Mouse (Mus musculus): ENCODE data around the gene Nus1. TPM values are rescaled to one million over a fixed set of nuclear protein-coding genes. Genes with fewer than 3 reads are reported as not detected.

Gene Nus1
- polyA plus RNA-seq, 1 experiment from 2014 or later: 7.9 TPM

- Histone ChIP-seq H3K27ac (peak overlapping the region; percentile 97; the same call in 1 of the 2 replicates), H3K27me3 (no peaks in the 10 kb centered on the region), H3K9me3 (replicated peaks) (no peaks in the 10 kb centered on the region), H3K4me1 (replicated peaks) (peaks cover 37% of the 10 kb centered on the region), H3K36me3 (no peaks in the 10 kb centered on the region), H3K4me3 (peak overlapping the region; percentile 100), H3K4me2 (peak overlapping the region; percentile 67), H3K9ac (peak overlapping the region; percentile 93)
- WGBS: 28% methylated on average over 5 of the region's 5 CpGs
- ATAC-seq (replicated peaks; ENCODE audit: insufficient number of reproducible peaks, insufficient read depth, low FRiP score, low read depth): no peak
Observed at GRCm38 (mm10) chr10:52418931-52419330, 1.6 kb downstream of the Nus1 start.

- peak overlapping the region; percentile 100 for H3K4me3 ChIP-seq
- no peak for ATAC-seq (replicated peaks; ENCODE audit: insufficient number of reproducible peaks, insufficient read depth, low FRiP score, low read depth)
- H3K9ac ChIP-seq: no peak overlapping the region; the same call in 1 of the 2 replicates
- H3K9me3 ChIP-seq (replicated peaks): no peaks in the 10 kb centered on the region
- 70% methylated on average over 4 of the region's 4 CpGs for WGBS
- 0 out of 2 replicates have a peak overlapping the region, but pooled peaks have one; percentile 97 for H3K27ac ChIP-seq
- no peaks in the 10 kb centered on the region for H3K27me3 ChIP-seq
- H3K4me1 ChIP-seq (replicated peaks): peaks cover 37% of the 10 kb centered on the region
- H3K36me3 ChIP-seq: no peaks in the 10 kb centered on the region
- H3K4me2 ChIP-seq: peak overlapping the region; percentile 67
Observed at GRCm38 (mm10) chr10:52419402-52419801, 2.1 kb downstream of the Nus1 start.

DNA sequence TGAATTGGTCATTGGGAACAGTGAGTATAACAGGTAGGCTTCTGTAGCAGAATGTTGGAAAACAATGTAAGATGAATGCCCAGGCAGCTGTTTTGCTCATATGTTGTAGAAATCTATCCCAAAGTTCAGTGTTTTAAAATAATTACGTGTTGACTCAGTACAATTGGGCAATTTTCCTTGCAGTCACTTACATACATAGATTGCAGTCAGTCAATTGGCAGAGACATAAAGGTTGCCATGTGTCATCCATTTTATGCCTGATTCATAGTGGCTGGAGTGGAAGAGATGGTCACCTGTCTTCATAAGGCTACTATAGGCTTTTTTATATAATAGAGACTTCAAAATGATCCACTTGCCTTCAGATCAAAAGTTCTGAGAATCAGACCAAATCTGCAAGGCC lies 3.2 kb downstream of the Nus1 start:
- no peaks in the 10 kb centered on the region for H3K27me3 ChIP-seq
- no peak for ATAC-seq (replicated peaks; ENCODE audit: insufficient number of reproducible peaks, insufficient read depth, low FRiP score, low read depth)
- no peak overlapping the region for H3K4me3 ChIP-seq
- no peak overlapping the region for H3K27ac ChIP-seq
- no peak overlapping the region for H3K4me2 ChIP-seq
- no peaks in the 10 kb centered on the region for H3K9me3 ChIP-seq (replicated peaks)
- no peaks in the 10 kb centered on the region for H3K36me3 ChIP-seq
- H3K9ac ChIP-seq: no peak overlapping the region
- 93% methylated on average over 1 of the region's 1 CpGs for WGBS
- peaks cover 37% of the 10 kb centered on the region for H3K4me1 ChIP-seq (replicated peaks)

DNA sequence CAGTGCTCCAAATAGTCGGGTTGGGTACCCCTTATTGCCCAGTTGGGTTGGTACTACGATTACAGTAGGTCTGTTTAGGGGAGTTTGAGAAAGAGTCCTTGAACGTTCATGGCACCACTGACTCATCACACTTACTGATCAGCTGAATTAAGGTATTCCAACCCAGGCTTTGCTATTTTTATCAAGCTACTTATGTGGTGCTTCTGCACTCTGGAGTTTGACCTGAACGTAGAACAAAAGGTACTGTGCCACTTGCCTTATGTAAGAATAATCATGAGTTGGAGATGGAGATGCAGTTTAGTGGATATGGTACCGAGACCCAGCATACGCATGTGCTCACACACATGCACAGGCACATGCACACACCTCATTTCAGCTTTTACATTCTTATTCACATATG lies 4.4 kb downstream of the Nus1 start:
- Histone ChIP-seq H3K9me3 (replicated peaks) (no peaks in the 10 kb centered on the region), H3K36me3 (no peaks in the 10 kb centered on the region), H3K9ac (no peak overlapping the region), H3K4me3 (no peak overlapping the region), H3K27me3 (no peaks in the 10 kb centered on the region), H3K4me1 (replicated peaks) (peaks cover 37% of the 10 kb centered on the region), H3K27ac (no peak overlapping the region), H3K4me2 (no peak overlapping the region)
- ATAC-seq (replicated peaks; ENCODE audit: insufficient number of reproducible peaks, insufficient read depth, low FRiP score, low read depth): no peak
- WGBS: 66% methylated on average over 6 of the region's 6 CpGs

DNA sequence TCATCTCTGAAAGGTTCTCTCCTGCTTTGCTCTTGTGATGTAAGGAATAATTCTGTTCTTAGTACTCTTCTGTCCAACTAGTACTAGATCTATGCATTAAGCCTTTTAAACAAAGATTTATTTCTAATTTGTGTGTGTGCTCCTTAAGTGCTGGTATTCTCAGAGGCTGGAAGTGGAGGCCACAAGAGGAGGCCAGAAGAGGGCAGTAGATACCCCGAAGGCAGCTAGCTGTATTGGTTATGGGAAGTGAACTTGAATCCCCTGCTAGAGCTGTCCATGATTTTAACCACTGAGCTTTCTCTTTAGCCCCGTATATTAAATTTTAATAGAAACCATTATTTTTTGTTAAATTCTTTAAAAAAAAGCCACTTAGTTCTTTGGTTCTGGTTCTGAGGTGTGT lies 5.8 kb downstream of the Nus1 start:
- Histone ChIP-seq H3K4me2 (no peak overlapping the region), H3K36me3 (no peaks in the 10 kb centered on the region), H3K27me3 (no peaks in the 10 kb centered on the region), H3K4me1 (replicated peaks) (peaks cover 35% of the 10 kb centered on the region), H3K27ac (no peak overlapping the region), H3K4me3 (no peak overlapping the region), H3K9ac (no peak overlapping the region), H3K9me3 (replicated peaks) (no peaks in the 10 kb centered on the region)
- no peak for ATAC-seq (replicated peaks; ENCODE audit: insufficient number of reproducible peaks, insufficient read depth, low FRiP score, low read depth)
- 84% methylated on average over 2 of the region's 2 CpGs for WGBS

DNA sequence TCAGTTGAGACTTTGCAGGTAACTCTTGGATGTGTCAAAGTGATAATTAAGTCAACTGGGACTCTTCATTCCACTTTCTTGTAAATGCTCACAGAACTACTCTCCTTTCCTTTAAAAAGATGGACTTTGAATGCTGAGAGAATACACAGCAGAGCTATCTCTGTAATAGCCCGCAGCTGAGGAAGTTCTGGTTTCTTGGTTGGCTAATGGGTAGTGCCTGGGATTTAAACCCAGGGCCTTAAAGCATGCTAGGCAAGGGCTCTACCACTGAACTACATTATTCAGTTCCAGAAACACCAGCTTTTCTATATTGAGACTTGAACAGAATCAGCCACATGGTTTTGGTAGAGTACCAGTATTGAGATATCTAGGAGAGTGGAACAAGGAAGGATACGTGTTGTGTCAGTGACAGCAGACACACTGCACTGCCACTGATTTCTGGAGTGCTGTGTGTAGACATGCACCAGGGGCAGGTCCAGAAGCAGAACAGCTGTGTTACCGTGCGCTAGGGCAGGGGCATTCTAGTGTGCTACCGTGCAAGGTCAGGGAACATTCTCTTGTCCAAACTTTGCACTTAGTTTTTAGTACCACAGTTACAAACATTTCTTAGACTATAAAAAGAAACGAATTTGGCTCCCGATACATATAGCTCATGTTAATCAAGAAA lies 9.1 kb downstream of the Nus1 start:
- H3K27me3 ChIP-seq: no peaks in the 10 kb centered on the region

DNA sequence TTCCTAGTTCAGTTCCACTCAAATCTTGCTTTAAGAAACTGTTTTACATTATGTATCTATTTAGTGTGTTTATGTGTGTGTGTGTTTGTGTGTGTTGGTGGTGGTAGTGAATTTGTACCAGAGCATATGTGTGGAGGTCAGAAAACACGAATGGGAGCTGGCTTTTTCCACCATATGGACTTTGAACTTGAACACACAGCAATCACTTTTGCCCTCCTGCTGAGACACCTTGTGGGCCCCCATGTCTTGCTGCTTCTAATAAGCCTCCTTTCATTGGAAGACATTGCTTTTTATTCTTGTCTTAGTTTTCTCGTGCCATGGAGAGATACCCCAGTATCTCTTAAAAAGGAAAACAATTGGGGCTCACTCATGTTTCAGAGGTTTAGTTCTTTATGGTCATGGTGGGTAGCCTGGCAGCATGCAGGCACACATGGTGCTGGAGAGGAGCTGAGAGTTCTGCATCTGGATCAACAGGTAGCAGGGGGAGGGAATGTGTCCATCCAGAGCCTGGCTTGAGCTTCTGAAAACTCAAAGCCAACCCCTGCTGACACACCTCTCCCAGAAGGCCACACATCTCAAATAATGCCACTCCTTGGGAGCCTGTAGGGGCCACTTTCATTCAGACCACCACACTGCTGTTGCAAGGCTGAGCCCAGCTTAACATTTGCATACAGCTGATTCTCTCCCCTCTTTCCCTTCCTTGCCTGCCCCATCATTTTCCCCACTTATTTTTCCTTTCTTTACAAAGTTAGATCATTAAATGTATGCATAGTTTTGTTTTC lies 10.5 kb downstream of the Nus1 start:
- H3K4me2 ChIP-seq: no peak overlapping the region
- WGBS: 76% methylated on average over 2 of the region's 2 CpGs
- no peak overlapping the region for H3K9ac ChIP-seq
- ATAC-seq (replicated peaks; ENCODE audit: insufficient number of reproducible peaks, insufficient read depth, low FRiP score, low read depth): no peak
- H3K36me3 ChIP-seq: peaks cover 30% of the 10 kb centered on the region
- H3K4me1 ChIP-seq (replicated peaks): peaks cover 4% of the 10 kb centered on the region
- no peaks in the 10 kb centered on the region for H3K9me3 ChIP-seq (replicated peaks)
- no peak overlapping the region for H3K4me3 ChIP-seq
- H3K27ac ChIP-seq: no peak overlapping the region
- H3K27me3 ChIP-seq: no peaks in the 10 kb centered on the region

More for the DNA sequence above, 9.1 kb downstream of the Nus1 start:
- Histone ChIP-seq H3K36me3 (peaks cover 18% of the 10 kb centered on the region), H3K9ac (no peak overlapping the region), H3K4me2 (no peak overlapping the region), H3K4me1 (replicated peaks) (peaks cover 14% of the 10 kb centered on the region), H3K4me3 (no peak overlapping the region), H3K27ac (no peak overlapping the region), H3K9me3 (replicated peaks) (no peaks in the 10 kb centered on the region)
- 67% methylated on average over 7 of the region's 7 CpGs for WGBS
- no peak for ATAC-seq (replicated peaks; ENCODE audit: insufficient number of reproducible peaks, insufficient read depth, low FRiP score, low read depth)

GRCm38 (mm10) chr10:52430953-52431352 lies 13.6 kb downstream of the Nus1 start:
- ATAC-seq (replicated peaks; ENCODE audit: insufficient number of reproducible peaks, insufficient read depth, low FRiP score, low read depth): no peak
- Histone ChIP-seq H3K4me1 (replicated peaks) (peaks cover 4% of the 10 kb centered on the region), H3K9ac (no peak overlapping the region), H3K4me3 (no peak overlapping the region), H3K27me3 (no peaks in the 10 kb centered on the region), H3K9me3 (replicated peaks) (no peaks in the 10 kb centered on the region), H3K36me3 (peaks cover 52% of the 10 kb centered on the region), H3K27ac (no peak overlapping the region), H3K4me2 (no peak overlapping the region)
- 90% methylated on average over 1 of the region's 1 CpGs for WGBS

DNA sequence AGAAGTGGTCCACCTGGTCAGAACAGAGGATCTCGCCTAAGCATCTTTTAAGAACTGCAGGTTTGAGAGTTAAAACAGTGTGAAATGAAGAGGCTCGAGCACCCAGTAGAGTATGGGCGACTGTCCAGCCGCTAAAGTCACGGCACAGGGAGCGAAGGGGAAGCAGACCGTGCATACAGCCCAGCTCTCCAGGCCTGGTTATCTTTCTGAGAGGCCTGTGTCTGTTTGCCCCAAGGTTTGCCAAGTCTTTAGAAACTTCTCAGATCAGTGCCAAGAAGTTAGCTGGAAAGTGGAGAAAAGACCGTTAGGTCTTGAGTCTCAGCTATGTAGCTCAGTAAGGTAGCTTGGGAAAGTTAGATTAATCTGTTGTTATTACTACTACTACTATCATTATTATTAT lies 17.5 kb downstream of the Nus1 start:
- Histone ChIP-seq H3K27ac (no peak overlapping the region), H3K4me3 (no peak overlapping the region), H3K9ac (no peak overlapping the region), H3K4me1 (replicated peaks) (no peaks in the 10 kb centered on the region), H3K4me2 (no peak overlapping the region), H3K36me3 (peaks cover 77% of the 10 kb centered on the region), H3K9me3 (replicated peaks) (no peaks in the 10 kb centered on the region), H3K27me3 (no peaks in the 10 kb centered on the region)
- ATAC-seq (replicated peaks; ENCODE audit: insufficient number of reproducible peaks, insufficient read depth, low FRiP score, low read depth): no peak
- 83% methylated on average over 8 of the region's 8 CpGs for WGBS

- Histone ChIP-seq H3K27ac (no peak overlapping the region), H3K9ac (no peak overlapping the region), H3K27me3 (no peaks in the 10 kb centered on the region), H3K4me3 (no peak overlapping the region), H3K9me3 (replicated peaks) (no peaks in the 10 kb centered on the region), H3K36me3 (no peaks in the 10 kb centered on the region), H3K4me2 (no peak overlapping the region), H3K4me1 (replicated peaks) (no peaks in the 10 kb centered on the region)
- 66% methylated on average over 2 of the region's 2 CpGs for WGBS
- no peak for ATAC-seq (replicated peaks; ENCODE audit: insufficient number of reproducible peaks, insufficient read depth, low FRiP score, low read depth)
Observed at GRCm38 (mm10) chr10:52460614-52461013, 43.3 kb downstream of the Nus1 start.

DNA sequence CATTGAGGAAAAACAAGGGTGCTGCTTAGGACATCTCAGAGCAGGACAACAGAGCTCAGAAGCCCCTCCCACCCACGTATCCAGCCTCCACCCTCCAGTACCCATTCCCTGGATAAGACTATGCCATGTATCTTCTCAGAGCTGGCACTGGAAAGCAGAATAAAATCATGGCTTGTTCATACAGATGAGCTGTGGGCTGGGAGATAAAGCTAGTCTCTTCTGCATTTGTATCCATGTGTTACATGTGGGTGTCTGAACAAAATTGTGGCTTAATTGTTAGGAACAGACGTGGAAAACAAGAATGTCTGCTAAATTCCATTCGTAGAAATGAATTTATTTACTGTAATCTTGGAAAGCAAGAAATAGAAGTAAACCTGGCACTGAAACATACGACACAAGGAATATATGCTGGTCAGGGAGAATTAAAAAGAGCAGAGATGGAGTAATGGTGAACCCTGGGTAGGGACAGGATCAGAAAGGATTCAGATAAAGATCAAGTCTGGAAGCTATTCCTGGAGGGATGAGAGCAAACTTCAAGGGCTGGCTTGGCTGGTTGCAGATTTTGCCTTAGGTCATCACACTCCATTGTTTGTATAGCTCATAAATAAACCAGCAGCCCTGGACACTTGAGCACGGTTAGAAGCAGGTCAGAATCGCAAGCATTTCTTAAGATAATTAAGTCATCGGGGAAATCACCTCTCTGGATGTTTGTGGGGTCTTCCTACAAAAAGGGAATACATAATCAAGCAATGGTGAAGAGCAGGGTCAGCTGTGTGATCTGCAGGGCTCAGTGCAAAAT lies 46.8 kb downstream of the Nus1 start:
- H3K9ac ChIP-seq: no peak overlapping the region
- no peak overlapping the region for H3K4me3 ChIP-seq
- H3K4me1 ChIP-seq (replicated peaks): no peaks in the 10 kb centered on the region
- H3K36me3 ChIP-seq: no peaks in the 10 kb centered on the region
- no peak overlapping the region for H3K27ac ChIP-seq
- H3K4me2 ChIP-seq: no peak overlapping the region
- no peaks in the 10 kb centered on the region for H3K9me3 ChIP-seq (replicated peaks)
- no peak for ATAC-seq (replicated peaks; ENCODE audit: insufficient number of reproducible peaks, insufficient read depth, low FRiP score, low read depth)
- no peaks in the 10 kb centered on the region for H3K27me3 ChIP-seq
- WGBS: 67% methylated on average over 7 of the region's 7 CpGs

Measured in heart, embryonic 15.5 days (tissue).